Comparison of ENCODE assay signal across 9 mouse cellular contexts in the genomic region with DNA sequence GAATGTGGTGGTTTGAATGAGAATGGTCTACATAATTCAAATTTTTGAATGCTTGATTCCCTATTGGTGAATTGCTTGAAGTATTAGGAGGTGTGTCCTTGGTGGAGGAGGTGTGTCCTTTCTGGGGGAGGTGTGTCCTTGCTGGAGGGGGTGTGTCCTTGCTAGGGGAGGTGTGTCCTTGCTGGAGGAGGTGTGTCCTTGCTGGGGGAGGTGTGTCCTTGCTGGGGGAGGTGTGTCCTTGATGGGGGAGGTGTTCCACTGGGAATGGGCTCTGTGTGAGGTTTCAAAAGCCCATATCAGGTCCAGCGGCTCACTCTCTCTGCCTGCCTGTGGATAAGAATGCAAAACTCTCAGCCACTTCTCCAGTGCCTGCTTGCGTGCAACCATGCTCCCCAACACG. TPM values are rescaled to one million over a fixed set of nuclear protein-coding genes. Genes with fewer than 3 reads are reported as not detected.
DNase-seq lines count a peak whose midpoint lies in the region; ATAC-seq and TF ChIP-seq lines count a peak whose summit lies in the region.
"Had no signal": no experiment of that assay in that cellular context is flagged by ENCODE, and none has a peak within 500 bp of the region (broad histone marks: within the 10 kb centered on the region; RNA-seq: fewer than 3 reads in every experiment).

No protein-coding gene starts in this region.

- 46% methylated on average over 3 of the region's 3 CpGs for WGBS in kidney, embryonic 15.5 days

- in situ Hi-C loops in ES-E14 (cut with MboI; ENCODE audit: low sequenced_read_pairs in 2 of 2, unreplicated experiment in 2 of 2), result no loop called here

- H3K4me2 ChIP-seq in kidney, embryonic 15.5 days, result no peak overlapping the region

- H3K27ac ChIP-seq in kidney, embryonic 15.5 days, result no peak overlapping the region
- H3K27ac ChIP-seq in ES-E14 (ENCODE audit: insufficient read depth, low read depth, low read length, poor library complexity, severe bottlenecking), result no peak overlapping the region
- H3K27ac ChIP-seq: hindbrain, embryonic 10.5 days had no signal

- no peak overlapping the region for H3K4me3 ChIP-seq in kidney, embryonic 15.5 days (replicated peaks)
- H3K4me3 ChIP-seq in ES-E14 (ENCODE audit: insufficient read depth in 1 of 2, low read depth in 1 of 2, low read length in 2 of 2, poor library complexity in 1 of 2, severe bottlenecking in 1 of 2), result no peak overlapping the region
- H3K4me3 ChIP-seq: hindbrain, embryonic 10.5 days had no signal

- no peaks in the 10 kb centered on the region; the same call in 1 of the 2 replicates for H3K27me3 ChIP-seq in kidney, embryonic 15.5 days

- peaks cover 9% of the 10 kb centered on the region for H3K4me1 ChIP-seq in kidney, embryonic 15.5 days
- H3K4me1 ChIP-seq in ES-E14 (ENCODE audit: control insufficient read depth in 2 of 2, insufficient read depth in 2 of 2, low read length in 2 of 2, poor library complexity in 1 of 2), result peaks cover 0 to 3% of the 10 kb centered on the region in 2 experiments; a peak in 1 of 4 replicates

- intact Hi-C loops in gastrocnemius, postnatal 14 days (cut with DNase I; ENCODE audit: low total_unique reads), result no loop called here

- no peak overlapping the region for H3K9ac ChIP-seq in kidney, embryonic 15.5 days
- no peak overlapping the region for H3K9ac ChIP-seq in ES-E14 (ENCODE audit: insufficient read depth, low read depth, low read length, poor library complexity, severe bottlenecking)

- no peak for ATAC-seq in kidney, embryonic 15.5 days (replicated peaks; ENCODE audit: low FRiP score)
- ATAC-seq in megakaryocyte progenitor cell, adult 5-6 weeks (replicated peaks; ENCODE audit: poor library complexity), result peak; percentile 84

- H3K9me3 ChIP-seq in kidney, embryonic 15.5 days (replicated peaks), result no peaks in the 10 kb centered on the region
- no peaks in the 10 kb centered on the region for H3K9me3 ChIP-seq in ES-E14 (ENCODE audit: control insufficient read depth, insufficient read depth, low read depth, low read length)
- H3K9me3 ChIP-seq: hindbrain, embryonic 10.5 days had no signal

- DNase-seq in kidney, adult 8-10 months, result peak; percentile 18 to 36
- peak; percentile 35 for DNase-seq in ES-E14 (ENCODE audit: low read depth, low spot score)
- peak; percentile 28 for DNase-seq in c-Kit-positive CD71-positive TER-119-positive erythroid progenitor cells, embryonic 14.5 days (ENCODE audit: low spot score)
- no peak for DNase-seq in spleen, postnatal 36 days (ENCODE audit: low spot score in 2 of 2)
- DNase-seq in gastrocnemius, postnatal 14 days, result no peak
- no peak for DNase-seq in right cerebral cortex, adult 18-20 months

- no peaks in the 10 kb centered on the region for H3K36me3 ChIP-seq in kidney, embryonic 15.5 days
- H3K36me3 ChIP-seq in ES-E14 (ENCODE audit: control insufficient read depth, insufficient read depth, low read length, poor library complexity, severe bottlenecking), result no peaks in the 10 kb centered on the region
- H3K36me3 ChIP-seq: hindbrain, embryonic 10.5 days had no signal

TF ChIP-seq in ES-E14, 5 proteins besides CTCF, POLR2A, EP300 and RAD21:
- no peak for TF ChIP-seq CHD2 (IDR thresholded peaks at IDR 0.05; ENCODE audit: low read depth, low read length)
- no peak for TF ChIP-seq MAFK (IDR thresholded peaks at IDR 0.05; ENCODE audit: insufficient read depth, low read depth, low read length)
- no peak for TF ChIP-seq ZC3H11A (IDR thresholded peaks at IDR 0.05; ENCODE audit: borderline replicate concordance, low read depth, low read length)
- TF ChIP-seq ZNF384 (IDR thresholded peaks at IDR 0.05; ENCODE audit: low read depth, low read length), result no peak
- no peak for TF ChIP-seq HCFC1 (IDR thresholded peaks at IDR 0.05; ENCODE audit: borderline replicate concordance, insufficient read depth, low read length)

RNA-seq across cellular contexts. Expression of gene Tmem260, which starts 2.1 kb away (rescaled TPM):
- polyA plus RNA-seq in kidney, embryonic 15.5 days (2015; fragmentation: Nextera tagmentation; extraction: Ambion mirVana), result 19.4 and 20.4 TPM in 2 replicates
- total RNA-seq in ES-E14 (2012; rRNA removed), result 2.1 and 5.8 TPM in 2 replicates
- total RNA-seq in megakaryocyte progenitor cell, adult 5-6 weeks (2015), result 16.4 and 24.7 TPM in 2 replicates
- 17.8 and 19.7 TPM in 2 replicates for total RNA-seq in megakaryocyte progenitor cell, adult 5-6 weeks (2017)
- 1 to 10 TPM; 6.3 to 8.1 TPM for total RNA-seq in gastrocnemius, postnatal 14 days (2021)

Comparison
In these comparisons a context has a peak if more than half of its experiments do, and no peak if none do; other contexts are left out.
1. DNase-seq: peak in kidney, adult 8-10 months (2 of 2), ES-E14 (single experiment) and c-Kit-positive CD71-positive TER-119-positive erythroid progenitor cells, embryonic 14.5 days (single experiment); none in spleen, postnatal 36 days (0 of 2), gastrocnemius, postnatal 14 days (single experiment) and right cerebral cortex, adult 18-20 months (single experiment).